Mouse (Mus musculus) CH12.LX (cell line): ENCODE measurements at regions not wholly inside any gene's neighbourhood (a gene's known extent, or its start where the extent isn't known, plus 50 kb on each side); places are given as distances from the start of the nearest gene placed in this dataset.

Experiments used
- DNase-seq: peaks from one replicate; pipeline ENCODE4 v3.0.0-alpha.2; 2013; ENCODE audit errors: extremely low read depth
- H3K27ac ChIP-seq: 2 replicates; pipeline ENCODE4 v1.5.1; 2012; ENCODE audit warnings: low read depth, mild to moderate bottlenecking, control low read depth, moderate library complexity; ENCODE audit not compliant: insufficient read depth
- H3K27me3 ChIP-seq: replicated peaks from 2 replicates; pipeline ENCODE3; 2012; ENCODE audit warnings: inconsistent platforms
- H3K36me3 ChIP-seq, 2 experiments: replicated peaks in 1 of 2; 2 replicates each; pipeline versions ENCODE3 to v1.6.1; 2012; ENCODE audit warnings: inconsistent platforms in 1 of 2, low read length in 1 of 2, mild to moderate bottlenecking in 1 of 2, mixed read lengths in 1 of 2, moderate library complexity in 1 of 2; ENCODE audit not compliant: control insufficient read depth in 1 of 2, insufficient read depth in 1 of 2
- H3K4me1 ChIP-seq, 2 experiments: 2 replicates each; pipeline ENCODE4 v1.6.1; 2012; ENCODE audit warnings: inconsistent platforms in 1 of 2, moderate library complexity in 1 of 2; ENCODE audit not compliant: insufficient read depth in 2 of 2, control insufficient read depth in 1 of 2
- H3K4me2 ChIP-seq: 2 replicates; pipeline ENCODE4 v1.6.1; 2012; ENCODE audit warnings: low read depth, mild to moderate bottlenecking, control low read depth; ENCODE audit not compliant: poor library complexity, insufficient read depth, severe bottlenecking
- H3K4me3 ChIP-seq, 3 experiments: fragments of 150-350 bp in 1 of 3; sonication (generic) in 1 of 3; replicated peaks in 1 of 3; 2 replicates each; pipeline versions ENCODE3 to v1.5.1; 2011 to 2012; ENCODE audit warnings: low read depth in 2 of 3, low read length in 2 of 3, mild to moderate bottlenecking in 2 of 3, moderate library complexity in 2 of 3, control low read depth in 1 of 3, improper control_type of control experiment in 1 of 3, inconsistent platforms in 1 of 3, mixed read lengths in 1 of 3; ENCODE audit not compliant: poor library complexity in 1 of 3
- H3K79me2 ChIP-seq: replicated peaks from 2 replicates; pipeline ENCODE4 v1.6.1; 2012; ENCODE audit warnings: mild to moderate bottlenecking, moderate library complexity; ENCODE audit not compliant: control insufficient read depth, poor library complexity, insufficient read depth, severe bottlenecking; ENCODE audit errors: extremely low read depth
- H3K9ac ChIP-seq: 2 replicates; pipeline ENCODE4 v1.6.1; 2012; ENCODE audit warnings: low read depth, mild to moderate bottlenecking, control low read depth, moderate library complexity; ENCODE audit not compliant: insufficient read depth
- H3K9me3 ChIP-seq: replicated peaks from 2 replicates; pipeline ENCODE3; 2012; ENCODE audit warnings: low read length, inconsistent platforms, mixed read lengths
- BHLHE40 ChIP-seq: IDR thresholded peaks from 2 replicates; pipeline ENCODE4 v1.6.1; 2011; ENCODE audit warnings: mild to moderate bottlenecking, low read depth, low read length, improper control_type of control experiment
- CTCF ChIP-seq, 2 experiments: IDR thresholded peaks in 1 of 2; conservative IDR thresholded peaks in 1 of 2; 2 replicates each; pipeline ENCODE4 v1.5.1; 2011 to 2012; ENCODE audit warnings: low read depth in 2 of 2, low read length in 2 of 2, improper control_type of control experiment in 1 of 2, inconsistent platforms in 1 of 2, mild to moderate bottlenecking in 1 of 2, moderate library complexity in 1 of 2
- E2F4 ChIP-seq: IDR thresholded peaks from 2 replicates; pipeline ENCODE4 v1.6.1; 2011; ENCODE audit warnings: low read depth, low read length, improper control_type of control experiment; ENCODE audit not compliant: insufficient replicate concordance
- EP300 ChIP-seq: IDR thresholded peaks from 2 replicates; pipeline ENCODE4 v1.6.1; 2011; ENCODE audit warnings: low read length, improper control_type of control experiment
- ETS1 ChIP-seq: conservative IDR thresholded peaks from 2 replicates; pipeline ENCODE4 v1.6.1; 2012; ENCODE audit warnings: low read depth, mild to moderate bottlenecking, inconsistent platforms, low read length, improper control_type of control experiment, moderate library complexity
- GABPA ChIP-seq: IDR thresholded peaks from 2 replicates; pipeline ENCODE4 v1.6.1; 2012; ENCODE audit warnings: low read depth, low read length, improper control_type of control experiment, inconsistent platforms; ENCODE audit not compliant: insufficient replicate concordance
- HCFC1 ChIP-seq: IDR thresholded peaks from 2 replicates; pipeline ENCODE4 v1.6.1; 2012; ENCODE audit warnings: low read depth, mild to moderate bottlenecking, inconsistent platforms, low read length, improper control_type of control experiment
- IRF4 ChIP-seq: IDR thresholded peaks from 2 replicates; pipeline ENCODE4 v1.6.1; 2014; ENCODE audit warnings: low read depth, mild to moderate bottlenecking, inconsistent platforms, low read length, improper control_type of control experiment
- JUND ChIP-seq: conservative IDR thresholded peaks from 2 replicates; pipeline ENCODE4 v1.6.1; 2011; ENCODE audit warnings: low read depth, low read length, improper control_type of control experiment
- MAFK ChIP-seq: IDR thresholded peaks from 2 replicates; pipeline ENCODE4 v1.6.1; 2011; ENCODE audit warnings: low read length, improper control_type of control experiment; ENCODE audit not compliant: insufficient replicate concordance
- MAX ChIP-seq: IDR thresholded peaks from 2 replicates; pipeline ENCODE4 v1.6.1; 2011; ENCODE audit warnings: low read length, improper control_type of control experiment
- MAZ ChIP-seq: IDR thresholded peaks from 2 replicates; pipeline ENCODE4 v1.6.1; 2012; ENCODE audit warnings: low read depth, mild to moderate bottlenecking, inconsistent platforms, low read length, improper control_type of control experiment, moderate library complexity
- MEF2A ChIP-seq: IDR thresholded peaks from 2 replicates; pipeline ENCODE4 v1.6.1; 2014; ENCODE audit warnings: low read depth, mild to moderate bottlenecking, inconsistent platforms, low read length, improper control_type of control experiment, borderline replicate concordance
- MXI1 ChIP-seq: IDR thresholded peaks from 2 replicates; pipeline ENCODE4 v1.6.1; 2011; ENCODE audit warnings: mild to moderate bottlenecking, low read depth, low read length, improper control_type of control experiment
- NELFE ChIP-seq: IDR thresholded peaks from 2 replicates; pipeline ENCODE4 v1.6.1; 2011; ENCODE audit warnings: low read depth, low read length, improper control_type of control experiment
- NRF1 ChIP-seq: IDR thresholded peaks from 2 replicates; pipeline ENCODE4 v1.6.1; 2014; ENCODE audit warnings: low read depth, mild to moderate bottlenecking, inconsistent platforms, low read length, improper control_type of control experiment, moderate library complexity
- PAX5 ChIP-seq: IDR thresholded peaks from 2 replicates; pipeline ENCODE4 v1.6.1; 2012; ENCODE audit warnings: low read length, inconsistent platforms, mixed read lengths
- POLR2AphosphoS2 ChIP-seq: IDR thresholded peaks from 2 replicates; pipeline ENCODE4 v1.6.1; 2011; ENCODE audit warnings: low read depth, low read length, improper control_type of control experiment
- RAD21 ChIP-seq: IDR thresholded peaks from 2 replicates; pipeline ENCODE4 v1.6.1; 2011; ENCODE audit warnings: low read depth, mild to moderate bottlenecking, low read length, improper control_type of control experiment, moderate library complexity
- RCOR1 ChIP-seq: conservative IDR thresholded peaks from 2 replicates; pipeline ENCODE4 v1.6.1; 2012; ENCODE audit warnings: low read depth, mild to moderate bottlenecking, inconsistent platforms, low read length, improper control_type of control experiment
- SMC3 ChIP-seq: IDR thresholded peaks from 2 replicates; pipeline ENCODE4 v1.6.1; 2011; ENCODE audit warnings: low read depth, low read length, improper control_type of control experiment
- TCF12 ChIP-seq: IDR thresholded peaks from 2 replicates; pipeline ENCODE4 v1.6.1; 2014; ENCODE audit warnings: low read depth, mild to moderate bottlenecking, inconsistent platforms, low read length, improper control_type of control experiment
- USF1 ChIP-seq: IDR thresholded peaks from 2 replicates; pipeline ENCODE4 v1.6.1; 2014; ENCODE audit warnings: low read depth, mild to moderate bottlenecking, inconsistent platforms, low read length, improper control_type of control experiment
- USF2 ChIP-seq: conservative IDR thresholded peaks from 2 replicates; pipeline ENCODE4 v1.6.1; 2011; ENCODE audit warnings: low read depth, low read length, improper control_type of control experiment
- ZC3H11A ChIP-seq: IDR thresholded peaks from 2 replicates; pipeline ENCODE4 v1.6.1; 2012; ENCODE audit warnings: low read depth, mild to moderate bottlenecking, inconsistent platforms, low read length, improper control_type of control experiment
- ZKSCAN1 ChIP-seq: IDR thresholded peaks from 2 replicates; pipeline ENCODE4 v1.6.1; 2012; ENCODE audit warnings: low read depth, inconsistent platforms, low read length, improper control_type of control experiment, borderline replicate concordance
- ZMIZ1 ChIP-seq: IDR thresholded peaks from 2 replicates; pipeline ENCODE4 v1.6.1; 2012; ENCODE audit warnings: low read depth, mild to moderate bottlenecking, inconsistent platforms, low read length, improper control_type of control experiment
- ZNF384 ChIP-seq: IDR thresholded peaks from 2 replicates; pipeline ENCODE4 v1.6.1; 2012; ENCODE audit warnings: low read depth, low read length, improper control_type of control experiment, inconsistent platforms
- dilution Hi-C: fragments of 300-500 bp; cut with MboI; formaldehyde crosslinking; loops from 2 replicates; pipeline ENCODE4 v1.14.3; 2020; ENCODE audit warnings: low sequenced_read_pairs; ENCODE audit not compliant: extremely low pct_unique_long_range_greater_than_20kb, extremely low pct_ligation_motif_present
- in situ Hi-C: fragments of 300-500 bp; cut with MboI; formaldehyde crosslinking; loops from 3 replicates; pipeline ENCODE4 v1.14.3; 2019; ENCODE audit warnings: low sequenced_read_pairs, low pct_ligation_motif_present, low pct_unique_long_range_greater_than_20kb, mixed read lengths

- Histone ChIP-seq H3K79me2 (no peaks in the 10 kb centered on the region), H3K4me3 (no peak overlapping the region), H3K4me1 (no peaks in the 10 kb centered on the region), H3K27ac (no peak overlapping the region), H3K4me2 (no peak overlapping the region), H3K36me3 (no peaks in the 10 kb centered on the region), H3K9ac (no peak overlapping the region), H3K9me3 (no peaks in the 10 kb centered on the region), H3K27me3 (no peaks in the 10 kb centered on the region)
- TF ChIP-seq ZNF384 (no peak), USF2 (no peak), ZMIZ1 (no peak), E2F4 (no peak), ETS1 (no peak), PAX5 (no peak), RAD21 (no peak), EP300 (no peak), NELFE (no peak), MAZ (no peak), BHLHE40 (no peak), MAX (no peak), TCF12 (no peak), HCFC1 (no peak), NRF1 (no peak), IRF4 (no peak), RCOR1 (no peak), MEF2A (no peak), USF1 (no peak)
- in situ Hi-C loops: no loop called here
- dilution Hi-C loops: no loop called here
- no peak for DNase-seq
These were observed 87.9 kb upstream of the 4930583I09Rik start for GRCm38 (mm10) chr17:64923762-64924161.

DNA sequence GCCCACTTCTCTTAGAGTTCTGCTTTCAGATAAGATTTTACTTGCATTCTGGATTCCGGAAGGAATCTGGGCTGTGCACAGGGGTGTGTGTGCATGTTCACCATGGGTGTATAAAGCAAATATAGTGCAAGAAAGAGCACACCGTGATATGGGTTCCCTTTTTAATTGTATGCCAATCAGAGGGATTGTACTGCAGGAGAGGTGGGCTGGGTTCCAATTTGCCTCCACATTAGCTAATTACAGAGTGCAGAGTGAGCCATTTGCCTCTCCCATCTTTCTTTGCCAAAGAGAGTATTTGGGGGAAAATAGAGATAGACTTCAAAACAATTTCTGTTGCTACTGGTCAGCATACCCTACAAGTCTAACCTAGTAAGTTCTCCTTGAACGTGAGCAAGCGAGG lies 86.4 kb upstream of the 4930583I09Rik start:
- H3K4me1 ChIP-seq: no peaks in the 10 kb centered on the region
- TF ChIP-seq MXI1 (no peak), RAD21 (no peak), GABPA (no peak), MAFK (no peak), BHLHE40 (no peak), MAZ (no peak), HCFC1 (no peak), SMC3 (no peak), MAX (no peak), CTCF (conservative IDR thresholded peaks at IDR 0.05 in 1 of 2, IDR thresholded peaks at IDR 0.05 in 1 of 2; ENCODE audit: low read depth in 2 of 2, low read length in 2 of 2) (no peak), POLR2AphosphoS2 (no peak), ZC3H11A (no peak), JUND (no peak), USF2 (no peak), ZNF384 (no peak), ZKSCAN1 (no peak)
- no peaks in the 10 kb centered on the region for H3K9me3 ChIP-seq
- no peak overlapping the region for H3K4me2 ChIP-seq
- no peak overlapping the region for H3K4me3 ChIP-seq
- DNase-seq: no peak
- no peak overlapping the region for H3K27ac ChIP-seq
- no peaks in the 10 kb centered on the region for H3K79me2 ChIP-seq
- dilution Hi-C loops: no loop called here
- no peak overlapping the region for H3K9ac ChIP-seq
- in situ Hi-C loops: no loop called here
- H3K36me3 ChIP-seq: no peaks in the 10 kb centered on the region
- no peaks in the 10 kb centered on the region for H3K27me3 ChIP-seq
